Mouse (Mus musculus): ENCODE measurements at regions not wholly inside any gene's neighbourhood (a gene's known extent, or its start where the extent isn't known, plus 50 kb on each side); places are given as distances from the start of the nearest gene placed in this dataset.

GRCm38 (mm10) chr13:100962811-100963540 is 129.7 kb upstream of the Slc30a5 start:
- no peak overlapping the region for H3K27ac ChIP-seq (ENCODE audit: low read length)

GRCm38 (mm10) chr13:100954598-100955251 is 121.5 kb upstream of the Slc30a5 start:
- ATAC-seq (ENCODE audit: insufficient read depth, low FRiP score), result no peak
- no peaks in the 10 kb centered on the region for H3K36me3 ChIP-seq (ENCODE audit: control insufficient read depth, insufficient read depth, low read length)
- no peak overlapping the region for H3K4me3 ChIP-seq (replicated peaks; ENCODE audit: low read length)
- H3K27me3 ChIP-seq (ENCODE audit: control insufficient read depth, insufficient read depth, low read length), result no peaks in the 10 kb centered on the region
- no peak overlapping the region for H3K27ac ChIP-seq (ENCODE audit: low read length)
- WGBS, result 65% methylated on average over 8 of the region's 8 CpGs
- no peaks in the 10 kb centered on the region for H3K9me3 ChIP-seq (replicated peaks; ENCODE audit: control insufficient read depth, low read length)
- no peak overlapping the region for H3K4me2 ChIP-seq (ENCODE audit: low read depth, low read length)
- H3K9ac ChIP-seq (ENCODE audit: low read length), result no peak overlapping the region
- H3K4me1 ChIP-seq (ENCODE audit: control insufficient read depth, insufficient read depth, low read length), result no peaks in the 10 kb centered on the region

More at GRCm38 (mm10) chr13:100962811-100963540, 129.7 kb upstream of the Slc30a5 start:
- no peaks in the 10 kb centered on the region for H3K4me1 ChIP-seq (ENCODE audit: control insufficient read depth, insufficient read depth, low read length)
- no peak overlapping the region for H3K4me2 ChIP-seq (ENCODE audit: low read depth, low read length)
- no peak for ATAC-seq (ENCODE audit: insufficient read depth, low FRiP score)
- no peaks in the 10 kb centered on the region for H3K36me3 ChIP-seq (ENCODE audit: control insufficient read depth, insufficient read depth, low read length)
- no peaks in the 10 kb centered on the region for H3K9me3 ChIP-seq (replicated peaks; ENCODE audit: control insufficient read depth, low read length)
- WGBS, result 77% methylated on average over 4 of the region's 4 CpGs
- H3K9ac ChIP-seq (ENCODE audit: low read length), result no peak overlapping the region
- no peaks in the 10 kb centered on the region for H3K27me3 ChIP-seq (ENCODE audit: control insufficient read depth, insufficient read depth, low read length)
- no peak overlapping the region for H3K4me3 ChIP-seq (replicated peaks; ENCODE audit: low read length)

- H3K27me3 ChIP-seq (ENCODE audit: control insufficient read depth, insufficient read depth, low read length), result no peaks in the 10 kb centered on the region
- H3K36me3 ChIP-seq (ENCODE audit: control insufficient read depth, insufficient read depth, low read length), result no peaks in the 10 kb centered on the region
- no peak for ATAC-seq (ENCODE audit: insufficient read depth, low FRiP score)
- H3K4me2 ChIP-seq (ENCODE audit: low read depth, low read length), result no peak overlapping the region
- no peaks in the 10 kb centered on the region for H3K9me3 ChIP-seq (replicated peaks; ENCODE audit: control insufficient read depth, low read length)
- no peaks in the 10 kb centered on the region for H3K4me1 ChIP-seq (ENCODE audit: control insufficient read depth, insufficient read depth, low read length)
- H3K4me3 ChIP-seq (replicated peaks; ENCODE audit: low read length), result no peak overlapping the region
- 49% methylated on average over 1 of the region's 1 CpGs for WGBS
- no peak overlapping the region for H3K27ac ChIP-seq (ENCODE audit: low read length)
- no peak overlapping the region for H3K9ac ChIP-seq (ENCODE audit: low read length)
These were observed 120.9 kb upstream of the Slc30a5 start for GRCm38 (mm10) chr13:100954106-100954505.

GRCm38 (mm10) chr13:100951185-100951508 is 117.9 kb upstream of the Slc30a5 start:
- WGBS, result 76% methylated on average over 1 of the region's 1 CpGs
- H3K4me1 ChIP-seq (ENCODE audit: control insufficient read depth, insufficient read depth, low read length), result no peaks in the 10 kb centered on the region
- H3K9ac ChIP-seq (ENCODE audit: low read length), result no peak overlapping the region
- no peak overlapping the region for H3K4me3 ChIP-seq (replicated peaks; ENCODE audit: low read length)
- no peaks in the 10 kb centered on the region for H3K9me3 ChIP-seq (replicated peaks; ENCODE audit: control insufficient read depth, low read length)
- no peaks in the 10 kb centered on the region for H3K36me3 ChIP-seq (ENCODE audit: control insufficient read depth, insufficient read depth, low read length)
- H3K27ac ChIP-seq (ENCODE audit: low read length), result no peak overlapping the region
- no peaks in the 10 kb centered on the region for H3K27me3 ChIP-seq (ENCODE audit: control insufficient read depth, insufficient read depth, low read length)
- no peak overlapping the region for H3K4me2 ChIP-seq (ENCODE audit: low read depth, low read length)
- ATAC-seq (ENCODE audit: insufficient read depth, low FRiP score), result no peak

GRCm38 (mm10) chr13:100950348-100951184 is 117.3 kb upstream of the Slc30a5 start:
- 40% methylated on average over 7 of the region's 7 CpGs for WGBS
- ATAC-seq (ENCODE audit: insufficient read depth, low FRiP score), result peak; percentile 25; the same call in 1 of the 2 replicates
- no peak overlapping the region for H3K27ac ChIP-seq (ENCODE audit: low read length)

GRCm38 (mm10) chr13:100943206-100943848 is 110.1 kb upstream of the Slc30a5 start:
- WGBS, result 37% methylated on average over 5 of the region's 5 CpGs
- no peaks in the 10 kb centered on the region for H3K9me3 ChIP-seq (replicated peaks; ENCODE audit: control insufficient read depth, low read length)
- H3K36me3 ChIP-seq (ENCODE audit: control insufficient read depth, insufficient read depth, low read length), result no peaks in the 10 kb centered on the region
- no peak for ATAC-seq (ENCODE audit: insufficient read depth, low FRiP score)
- H3K27ac ChIP-seq (ENCODE audit: low read length), result no peak overlapping the region
- no peaks in the 10 kb centered on the region for H3K27me3 ChIP-seq (ENCODE audit: control insufficient read depth, insufficient read depth, low read length)
- H3K9ac ChIP-seq (ENCODE audit: low read length), result no peak overlapping the region
- no peaks in the 10 kb centered on the region for H3K4me1 ChIP-seq (ENCODE audit: control insufficient read depth, insufficient read depth, low read length)
- no peak overlapping the region for H3K4me2 ChIP-seq (ENCODE audit: low read depth, low read length)
- H3K4me3 ChIP-seq (replicated peaks; ENCODE audit: low read length), result no peak overlapping the region

More at GRCm38 (mm10) chr13:100950348-100951184, 117.3 kb upstream of the Slc30a5 start:
- no peak overlapping the region for H3K4me3 ChIP-seq (replicated peaks; ENCODE audit: low read length)
- H3K36me3 ChIP-seq (ENCODE audit: control insufficient read depth, insufficient read depth, low read length), result no peaks in the 10 kb centered on the region
- H3K4me2 ChIP-seq (ENCODE audit: low read depth, low read length), result no peak overlapping the region
- H3K27me3 ChIP-seq (ENCODE audit: control insufficient read depth, insufficient read depth, low read length), result no peaks in the 10 kb centered on the region
- H3K9me3 ChIP-seq (replicated peaks; ENCODE audit: control insufficient read depth, low read length), result no peaks in the 10 kb centered on the region
- H3K4me1 ChIP-seq (ENCODE audit: control insufficient read depth, insufficient read depth, low read length), result no peaks in the 10 kb centered on the region
- no peak overlapping the region for H3K9ac ChIP-seq (ENCODE audit: low read length)

GRCm38 (mm10) chr13:100940791-100941190 is 107.6 kb upstream of the Slc30a5 start:
- Histone ChIP-seq H3K4me2 (ENCODE audit: low read depth, low read length) (no peak overlapping the region), H3K4me3 (replicated peaks; ENCODE audit: low read length) (no peak overlapping the region), H3K9ac (ENCODE audit: low read length) (no peak overlapping the region), H3K36me3 (ENCODE audit: control insufficient read depth, insufficient read depth, low read length) (no peaks in the 10 kb centered on the region), H3K4me1 (ENCODE audit: control insufficient read depth, insufficient read depth, low read length) (no peaks in the 10 kb centered on the region), H3K27me3 (ENCODE audit: control insufficient read depth, insufficient read depth, low read length) (no peaks in the 10 kb centered on the region), H3K27ac (ENCODE audit: low read length) (no peak overlapping the region), H3K9me3 (replicated peaks; ENCODE audit: control insufficient read depth, low read length) (no peaks in the 10 kb centered on the region)
- no peak for ATAC-seq (ENCODE audit: insufficient read depth, low FRiP score)
- WGBS, result 75% methylated on average over 13 of the region's 13 CpGs

- Histone ChIP-seq H3K4me3 (replicated peaks; ENCODE audit: low read length) (no peak overlapping the region), H3K36me3 (ENCODE audit: control insufficient read depth, insufficient read depth, low read length) (no peaks in the 10 kb centered on the region), H3K9me3 (replicated peaks; ENCODE audit: control insufficient read depth, low read length) (no peaks in the 10 kb centered on the region), H3K27ac (ENCODE audit: low read length) (no peak overlapping the region), H3K9ac (ENCODE audit: low read length) (no peak overlapping the region), H3K4me2 (ENCODE audit: low read depth, low read length) (no peak overlapping the region), H3K4me1 (ENCODE audit: control insufficient read depth, insufficient read depth, low read length) (no peaks in the 10 kb centered on the region), H3K27me3 (ENCODE audit: control insufficient read depth, insufficient read depth, low read length) (no peaks in the 10 kb centered on the region)
- WGBS, result 41% methylated on average over 4 of the region's 4 CpGs
- ATAC-seq (ENCODE audit: insufficient read depth, low FRiP score), result no peak
These were observed 106.5 kb upstream of the Slc30a5 start for GRCm38 (mm10) chr13:100939677-100940076.
